In the genomic region with DNA sequence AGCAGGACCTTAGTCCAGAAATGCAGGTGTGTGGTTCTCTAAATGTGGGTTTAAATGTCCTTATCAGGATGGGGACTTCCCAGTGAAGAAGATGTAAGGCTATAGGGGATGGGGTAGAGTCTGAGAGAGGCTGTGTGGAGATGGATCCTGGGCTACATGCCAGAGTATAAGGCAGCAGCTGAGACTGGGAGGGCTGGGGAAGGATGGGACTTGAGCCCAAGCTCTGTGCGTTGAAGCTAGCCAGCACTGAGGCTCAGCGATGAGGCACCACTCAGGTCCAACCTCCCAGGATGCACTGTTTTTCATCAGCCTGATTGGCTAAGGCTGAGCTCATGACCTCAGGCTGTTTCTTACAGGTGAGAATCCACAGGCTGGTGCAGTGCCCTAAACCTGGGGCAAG, we compare ENCODE assay signal across 27 mouse cellular contexts. TPM values are rescaled to one million over a fixed set of nuclear protein-coding genes. Genes with fewer than 3 reads are reported as not detected.
A peak's percentile ranks its signal among the peaks of the same experiment; 100 is the strongest.
DNase-seq lines count a peak whose midpoint lies in the region; ATAC-seq and TF ChIP-seq lines count a peak whose summit lies in the region.
"Had no signal": no experiment of that assay in that cellular context is flagged by ENCODE, and none has a peak within 500 bp of the region (broad histone marks: within the 10 kb centered on the region; RNA-seq: fewer than 3 reads in every experiment).

No protein-coding gene starts in this region.

- in situ Hi-C loops in Patski (cut with MboI; ENCODE audit: low pct_unique_long_range_greater_than_20kb), result no loop called here

- no peaks in the 10 kb centered on the region for H3K27me3 ChIP-seq in forebrain, embryonic 14.5 days (replicated peaks; ENCODE audit: control insufficient read depth, insufficient read depth, low read length)
- H3K27me3 ChIP-seq in forebrain, embryonic 15.5 days, result no peaks in the 10 kb centered on the region
- H3K27me3 ChIP-seq in heart, embryonic 12.5 days (replicated peaks), result no peaks in the 10 kb centered on the region
- no peaks in the 10 kb centered on the region for H3K27me3 ChIP-seq in lung, embryonic 15.5 days
- H3K27me3 ChIP-seq in Patski, result peaks cover 9% of the 10 kb centered on the region
- H3K27me3 ChIP-seq in kidney, embryonic 15.5 days, result no peaks in the 10 kb centered on the region
- H3K27me3 ChIP-seq: embryonic facial prominence, embryonic 12.5 days; forebrain, embryonic 13.5 days had no signal

- H3K36me3 ChIP-seq in forebrain, embryonic 14.5 days (ENCODE audit: control insufficient read depth, insufficient read depth, low read length), result no peaks in the 10 kb centered on the region
- H3K36me3 ChIP-seq in forebrain, embryonic 15.5 days, result no peaks in the 10 kb centered on the region
- H3K36me3 ChIP-seq in heart, embryonic 12.5 days, result no peaks in the 10 kb centered on the region
- H3K36me3 ChIP-seq in lung, embryonic 15.5 days, result no peaks in the 10 kb centered on the region
- no peaks in the 10 kb centered on the region for H3K36me3 ChIP-seq in kidney, embryonic 15.5 days
- H3K36me3 ChIP-seq: embryonic facial prominence, embryonic 10.5 days; embryonic facial prominence, embryonic 12.5 days; G1E had no signal

- intact Hi-C loops in heart, postnatal 10 days (cut with DNase I), result no loop called here

- H3K9me3 ChIP-seq in forebrain, embryonic 14.5 days (replicated peaks; ENCODE audit: control insufficient read depth, low read length), result no peaks in the 10 kb centered on the region
- no peaks in the 10 kb centered on the region for H3K9me3 ChIP-seq in forebrain, embryonic 15.5 days
- no peaks in the 10 kb centered on the region for H3K9me3 ChIP-seq in heart, embryonic 12.5 days (replicated peaks)
- no peaks in the 10 kb centered on the region for H3K9me3 ChIP-seq in lung, embryonic 15.5 days
- H3K9me3 ChIP-seq in kidney, embryonic 15.5 days (replicated peaks), result no peaks in the 10 kb centered on the region
- H3K9me3 ChIP-seq: embryonic facial prominence, embryonic 10.5 days; embryonic facial prominence, embryonic 12.5 days; forebrain, embryonic 13.5 days had no signal

- no peak for TF ChIP-seq CTCF in Patski (IDR thresholded peaks at IDR 0.05)

- no peaks in the 10 kb centered on the region for H3K4me1 ChIP-seq in forebrain, embryonic 14.5 days (ENCODE audit: control insufficient read depth, insufficient read depth, low read length)
- H3K4me1 ChIP-seq in forebrain, embryonic 15.5 days, result no peaks in the 10 kb centered on the region
- H3K4me1 ChIP-seq in heart, embryonic 12.5 days (replicated peaks), result no peaks in the 10 kb centered on the region
- H3K4me1 ChIP-seq in lung, embryonic 15.5 days, result no peaks in the 10 kb centered on the region
- H3K4me1 ChIP-seq in kidney, embryonic 15.5 days, result no peaks in the 10 kb centered on the region
- H3K4me1 ChIP-seq: embryonic facial prominence, embryonic 10.5 days; embryonic facial prominence, embryonic 12.5 days; forebrain, embryonic 13.5 days had no signal

- CTCF ChIA-PET in Patski (lab: Charles Lee), result interaction anchor here (1.5 kb wide), 1 partner anchor 11 kb away, joined by 6 read pairs; no protein-coding TSS in a partner anchor

- no peak overlapping the region for H3K4me3 ChIP-seq in forebrain, embryonic 14.5 days (ENCODE audit: low read depth, low read length)
- no peak overlapping the region for H3K4me3 ChIP-seq in forebrain, embryonic 15.5 days
- no peak overlapping the region for H3K4me3 ChIP-seq in heart, embryonic 12.5 days
- no peak overlapping the region for H3K4me3 ChIP-seq in lung, embryonic 15.5 days
- H3K4me3 ChIP-seq in kidney, embryonic 15.5 days (replicated peaks), result no peak overlapping the region
- H3K4me3 ChIP-seq: embryonic facial prominence, embryonic 10.5 days; embryonic facial prominence, embryonic 12.5 days; forebrain, embryonic 13.5 days had no signal

- no peak overlapping the region for H3K4me2 ChIP-seq in forebrain, embryonic 14.5 days (ENCODE audit: low read length)
- no peak overlapping the region for H3K4me2 ChIP-seq in forebrain, embryonic 15.5 days (replicated peaks)
- no peak overlapping the region for H3K4me2 ChIP-seq in heart, embryonic 12.5 days
- no peak overlapping the region for H3K4me2 ChIP-seq in lung, embryonic 15.5 days
- H3K4me2 ChIP-seq in kidney, embryonic 15.5 days, result no peak overlapping the region
- H3K4me2 ChIP-seq: embryonic facial prominence, embryonic 12.5 days; forebrain, embryonic 13.5 days had no signal

- H3K9ac ChIP-seq in forebrain, embryonic 14.5 days (ENCODE audit: low read length), result no peak overlapping the region
- H3K9ac ChIP-seq in forebrain, embryonic 15.5 days (replicated peaks), result no peak overlapping the region
- no peak overlapping the region for H3K9ac ChIP-seq in heart, embryonic 12.5 days
- H3K9ac ChIP-seq in lung, embryonic 15.5 days, result no peak overlapping the region
- H3K9ac ChIP-seq in kidney, embryonic 15.5 days, result no peak overlapping the region
- H3K9ac ChIP-seq: embryonic facial prominence, embryonic 12.5 days; forebrain, embryonic 13.5 days; forebrain, postnatal 0 days had no signal

- no peak for ATAC-seq in forebrain, embryonic 14.5 days
- no peak for ATAC-seq in forebrain, embryonic 15.5 days (replicated peaks)
- 0 out of 2 replicates have a peak, but pooled peaks have one; percentile 18 for ATAC-seq in heart, embryonic 12.5 days (ENCODE audit: insufficient number of reproducible peaks, low FRiP score)
- ATAC-seq in lung, embryonic 15.5 days (ENCODE audit: borderline replicate concordance, extremely low read depth, low FRiP score, low TSS enrichment), result peak; percentile 39
- ATAC-seq in Patski, result peak; percentile 17
- ATAC-seq in kidney, embryonic 15.5 days (replicated peaks; ENCODE audit: low FRiP score), result no peak
- ATAC-seq: CD4-positive, CD25-positive, alpha-beta regulatory T cell, adult 4 months; forebrain, embryonic 13.5 days; forebrain, postnatal 0 days had no signal

- no peak overlapping the region for H3K27ac ChIP-seq in forebrain, embryonic 14.5 days (ENCODE audit: low read depth, low read length)
- no peak overlapping the region for H3K27ac ChIP-seq in forebrain, embryonic 15.5 days (replicated peaks)
- no peak overlapping the region for H3K27ac ChIP-seq in heart, embryonic 12.5 days (ENCODE audit: poor library complexity, severe bottlenecking)
- H3K27ac ChIP-seq in lung, embryonic 15.5 days, result no peak overlapping the region
- H3K27ac ChIP-seq in kidney, embryonic 15.5 days, result no peak overlapping the region
- H3K27ac ChIP-seq: embryonic facial prominence, embryonic 10.5 days; embryonic facial prominence, embryonic 12.5 days; forebrain, embryonic 13.5 days had no signal

- 71% methylated on average over 2 of the region's 2 CpGs for WGBS in forebrain, embryonic 14.5 days
- WGBS in forebrain, embryonic 15.5 days, result 58% methylated on average over 2 of the region's 2 CpGs
- WGBS in heart, embryonic 12.5 days, result 81% methylated on average over 2 of the region's 2 CpGs
- 53% methylated on average over 2 of the region's 2 CpGs for WGBS in lung, embryonic 15.5 days
- WGBS in kidney, embryonic 15.5 days, result 74% methylated on average over 2 of the region's 2 CpGs

- DNase-seq in forebrain, embryonic 14.5 days (ENCODE audit: low spot score), result peak; percentile 12
- DNase-seq in heart, postnatal 10 days, result no peak
- no peak for DNase-seq in lung, postnatal 14 days
- DNase-seq in Patski (ENCODE audit: low read depth, low spot score), result no peak
- DNase-seq: adrenal gland, adult 2 months; adrenal gland, postnatal 10 days; adrenal gland, postnatal 25 days; B cell, adult 2 months; cerebellum, adult 11-12 months; cerebellum, adult 2 months; cerebellum, adult 9-10 months; cerebellum, postnatal 25 days; forebrain, postnatal 0 days had no signal

- POLR2A ChIA-PET in Patski (lab: Charles Lee), result no interaction called here

RNA-seq across cellular contexts. Expression of a gene that starts 29.3 kb away (rescaled TPM):
- not detected in 2 replicates for polyA plus RNA-seq in forebrain, embryonic 14.5 days (2014; fragmentation: Nextera tagmentation; extraction: Ambion mirVana)
- not detected in 2 replicates for polyA plus RNA-seq in forebrain, embryonic 15.5 days (2015; fragmentation: Nextera tagmentation; extraction: Ambion mirVana)
- polyA plus RNA-seq in heart, embryonic 12.5 days (2016; fragmentation: Nextera tagmentation; extraction: Ambion mirVana), result not detected in 2 replicates
- not detected for total RNA-seq in heart, postnatal 10 days (2021)
- polyA plus RNA-seq in lung, embryonic 15.5 days (2015; fragmentation: Nextera tagmentation; extraction: Ambion mirVana), result not detected in 2 replicates
- not detected for polyA plus RNA-seq in Patski (2021)
- polyA plus RNA-seq in kidney, embryonic 15.5 days (2015; fragmentation: Nextera tagmentation; extraction: Ambion mirVana), result not detected in 2 replicates
- total RNA-seq: adrenal gland, adult 2 months; adrenal gland, postnatal 10 days; adrenal gland, postnatal 25 days; adrenal gland, postnatal 4 days; CH12.LX; forebrain, postnatal 0 days; G1E had no signal
- polyA plus RNA-seq: adrenal gland, adult 2 months; CD4-positive, CD25-positive, alpha-beta regulatory T cell, adult 4 months; cerebellum, adult 2 months; cortical plate, adult 2 months; embryonic facial prominence, embryonic 10.5 days; embryonic facial prominence, embryonic 12.5 days; embryonic facial prominence, embryonic 14.5 days; forebrain, embryonic 11.5 days; forebrain, embryonic 13.5 days; forebrain, postnatal 0 days; G1E had no signal

Comparison
In these comparisons a context has a peak if more than half of its experiments do, and no peak if none do; other contexts are left out.
1. ATAC-seq: peak in heart, embryonic 12.5 days (single experiment), lung, embryonic 15.5 days (single experiment) and Patski (single experiment); none in forebrain, embryonic 14.5 days (single experiment), forebrain, embryonic 15.5 days (single experiment) and kidney, embryonic 15.5 days (single experiment).